Mouse (Mus musculus) layer of hippocampus, adult 9-11 months (tissue): ENCODE data around the gene Gm7995.
"Not testable (repeated sequence)": the region's sequence is repeated elsewhere in the genome, so short reads cannot be mapped to it uniquely, and the experiment has no call there.

Experiments
- DNase-seq: peaks from one replicate; pipeline ENCODE4 v3.0.0; 2022

The Gm7995 gene

DNA sequence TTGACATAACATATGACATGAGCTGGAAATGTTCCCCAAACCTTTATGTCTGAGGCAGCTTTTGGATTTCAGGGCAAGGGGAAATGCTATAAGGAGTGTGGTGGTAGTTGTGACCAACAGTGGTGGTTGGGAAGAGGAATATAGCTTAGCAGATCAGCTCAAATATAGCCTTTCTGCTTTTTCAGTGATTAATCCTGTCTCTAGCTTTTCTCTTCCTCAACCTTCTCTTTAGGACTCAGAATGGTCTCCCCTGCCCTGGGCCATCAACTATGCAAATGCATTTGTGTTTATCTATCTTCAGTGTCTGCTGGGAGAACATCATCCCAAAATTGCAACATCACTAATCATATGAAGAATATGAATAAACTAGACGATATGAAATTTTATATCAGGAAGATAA, at the start of gene Gm7995:
Gene Gm7995 (plus strand): TSS at position 301 of the 400 bp plus-strand sequence.
- DNase-seq = not testable (repeated sequence)

- not testable (repeated sequence) for DNase-seq
Observed at GRCm38 (mm10) chr14:42297258-42297657, 12.8 kb upstream of the Gm7995 start, which contains the start of gene Gm9611. Gene Gm9611 (minus strand): TSS chr14:42297358.
